ENCODE assay signal across 9 mouse cellular contexts in the genomic region with DNA sequence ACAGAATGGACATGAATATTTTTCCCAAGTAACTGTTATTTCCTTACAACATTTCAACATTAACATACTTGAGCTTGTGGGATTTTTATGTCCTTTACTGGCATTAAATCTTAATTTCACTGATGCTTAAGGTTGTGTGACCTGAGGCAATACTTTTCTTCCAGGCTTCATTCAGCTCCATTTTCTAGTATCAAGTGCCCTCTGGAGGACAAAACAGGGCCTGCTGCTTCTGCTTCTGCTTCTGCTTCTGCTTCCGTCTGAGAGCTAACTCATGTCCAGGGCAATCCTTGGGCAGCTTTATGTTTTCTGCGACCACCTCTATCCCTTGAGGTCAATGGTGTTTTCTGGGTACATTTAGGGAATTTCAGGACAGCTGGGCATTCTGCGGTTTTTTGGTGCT. TPM values are rescaled to one million over a fixed set of nuclear protein-coding genes. Genes with fewer than 3 reads are reported as not detected.
DNase-seq lines count a peak whose midpoint lies in the region; ATAC-seq and TF ChIP-seq lines count a peak whose summit lies in the region.
"Had no signal": no experiment of that assay in that cellular context is flagged by ENCODE, and none has a peak within 500 bp of the region (broad histone marks: within the 10 kb centered on the region; RNA-seq: fewer than 3 reads in every experiment).

No protein-coding gene starts in this region.

- no peak overlapping the region for H3K4me2 ChIP-seq in kidney, embryonic 16.5 days (replicated peaks; ENCODE audit: low read depth, low read length)
- H3K4me2 ChIP-seq: liver, embryonic 15.5 days had no signal

- no peaks in the 10 kb centered on the region for H3K4me1 ChIP-seq in kidney, adult 2 months (ENCODE audit: control insufficient read depth, insufficient read depth, low read length)
- H3K4me1 ChIP-seq in kidney, embryonic 16.5 days (ENCODE audit: insufficient read depth, low read length), result no peaks in the 10 kb centered on the region

- no peak overlapping the region for H3K4me3 ChIP-seq in kidney, adult 2 months (ENCODE audit: insufficient read depth, low read depth, low read length)
- no peak overlapping the region for H3K4me3 ChIP-seq in kidney, embryonic 16.5 days (ENCODE audit: low read length)
- H3K4me3 ChIP-seq: liver, embryonic 15.5 days had no signal

- 70% methylated on average over 3 of the region's 3 CpGs for WGBS in kidney, adult 2 months
- 78% methylated on average over 3 of the region's 3 CpGs for WGBS in kidney, embryonic 16.5 days

- ATAC-seq in kidney, embryonic 16.5 days (ENCODE audit: low FRiP score, low TSS enrichment), result no peak
- peak; percentile 78 for ATAC-seq in megakaryocyte, adult 5-6 weeks (ENCODE audit: poor library complexity, severe bottlenecking)

- DNase-seq in adrenal gland, postnatal 14 days, result peak; percentile 61
- no peak for DNase-seq in adrenal gland, adult 18-20 months (ENCODE audit: low spot score in 2 of 2)
- DNase-seq in kidney, adult 2 months, result peak; percentile 40
- peak; percentile 75 for DNase-seq in 3T3-L1 (ENCODE audit: low read depth, low spot score)
- peak; percentile 79 for DNase-seq in brain, embryonic 14.5 days (ENCODE audit: low read depth)
- DNase-seq in gastrocnemius, postnatal 25 days, result no peak

- no peaks in the 10 kb centered on the region for H3K27me3 ChIP-seq in kidney, adult 2 months (replicated peaks; ENCODE audit: control insufficient read depth, insufficient read depth, low read length)
- H3K27me3 ChIP-seq in kidney, embryonic 16.5 days (ENCODE audit: insufficient read depth, low read length), result no peaks in the 10 kb centered on the region
- H3K27me3 ChIP-seq: liver, embryonic 15.5 days had no signal

- H3K36me3 ChIP-seq in kidney, adult 2 months (ENCODE audit: control insufficient read depth, insufficient read depth, low read length), result no peaks in the 10 kb centered on the region; the same call in none of the 2 replicates
- peaks cover 27% of the 10 kb centered on the region for H3K36me3 ChIP-seq in kidney, embryonic 16.5 days (ENCODE audit: insufficient read depth, low read length)

- no peak overlapping the region for H3K27ac ChIP-seq in kidney, adult 2 months (ENCODE audit: insufficient read depth, low read depth, low read length)
- H3K27ac ChIP-seq in kidney, embryonic 16.5 days (ENCODE audit: low read length), result no peak overlapping the region
- H3K27ac ChIP-seq: liver, embryonic 15.5 days had no signal

- no peak overlapping the region for H3K9ac ChIP-seq in kidney, embryonic 16.5 days (replicated peaks; ENCODE audit: low read length)
- H3K9ac ChIP-seq: liver, embryonic 15.5 days had no signal

- H3K9me3 ChIP-seq in kidney, embryonic 16.5 days (ENCODE audit: low read length), result no peaks in the 10 kb centered on the region; the same call in 1 of the 2 replicates
- H3K9me3 ChIP-seq: liver, embryonic 15.5 days had no signal

- TF ChIP-seq CTCF in kidney, adult 2 months (conservative IDR thresholded peaks at IDR 0.05; ENCODE audit: insufficient read depth, insufficient read length, low read depth, low read length), result peak; percentile 57
- TF ChIP-seq CTCF in brain, embryonic 14.5 days (IDR thresholded peaks at IDR 0.05; ENCODE audit: borderline replicate concordance, extremely low read depth, insufficient read depth, insufficient read length), result peak; percentile 66; the same call in 1 of the 2 replicates

- no peak for TF ChIP-seq POLR2A in kidney, adult 2 months (IDR thresholded peaks at IDR 0.05; ENCODE audit: low read depth, low read length)
- no peak for TF ChIP-seq POLR2A in brain, embryonic 14.5 days (IDR thresholded peaks at IDR 0.05; ENCODE audit: borderline replicate concordance, extremely low read depth, insufficient read depth, insufficient read length, poor library complexity, severe bottlenecking)

RNA-seq across cellular contexts. Expression of gene 1700003F12Rik, which starts 7.2 kb away (rescaled TPM):
- 0.56 TPM in 1 of 2 replicates, not detected in the other for total RNA-seq in adrenal gland, postnatal 14 days (2021)
- under 1 TPM in 1 of 2 experiments, not detected in 1; 0.46 TPM for total RNA-seq in adrenal gland, adult 18-20 months (2021)
- polyA plus RNA-seq in kidney, adult 2 months (2012; rRNA removed), result 0.29 and 0.52 TPM in 2 replicates
- polyA plus RNA-seq in kidney, embryonic 16.5 days (2015; fragmentation: Nextera tagmentation; extraction: Ambion mirVana), result 0.44 and 0.64 TPM in 2 replicates
- 0.40 and 0.66 TPM in 2 replicates for polyA plus RNA-seq in brain, embryonic 14.5 days (2012; rRNA removed)
- not detected in 2 replicates for total RNA-seq in megakaryocyte, adult 5-6 weeks (2015)
- not detected in 2 replicates for total RNA-seq in megakaryocyte, adult 5-6 weeks (2017)
- total RNA-seq in gastrocnemius, postnatal 25 days (2021), result not detected

RNA-seq across cellular contexts. Expression of gene Actl10, which starts 11.9 kb away (rescaled TPM):
- not detected in 2 replicates for total RNA-seq in adrenal gland, postnatal 14 days (2021)
- total RNA-seq in adrenal gland, adult 18-20 months (2021), result under 1 TPM in 1 of 2 experiments, not detected in 1; 0.19 TPM
- polyA plus RNA-seq in kidney, adult 2 months (2012; rRNA removed), result 0.05 TPM in 1 of 2 replicates, not detected in the other
- polyA plus RNA-seq in kidney, embryonic 16.5 days (2015; fragmentation: Nextera tagmentation; extraction: Ambion mirVana), result 0.20 and 0.27 TPM in 2 replicates
- polyA plus RNA-seq in brain, embryonic 14.5 days (2012; rRNA removed), result 0.08 TPM in 1 of 2 replicates, not detected in the other
- 0.11 TPM in 1 of 2 replicates, not detected in the other for total RNA-seq in megakaryocyte, adult 5-6 weeks (2015)
- 0.15 TPM in 1 of 2 replicates, not detected in the other for total RNA-seq in megakaryocyte, adult 5-6 weeks (2017)
- not detected for total RNA-seq in gastrocnemius, postnatal 25 days (2021)

RNA-seq across cellular contexts. Expression of gene Necab3, which starts 19.0 kb away (rescaled TPM):
- 2.3 and 3.9 TPM in 2 replicates for total RNA-seq in adrenal gland, postnatal 14 days (2021)
- total RNA-seq in adrenal gland, adult 18-20 months (2021), result 1 to 10 TPM in 1 of 2 experiments, under 1 TPM in 1; 0.86 to 1.6 TPM
- polyA plus RNA-seq in kidney, adult 2 months (2012; rRNA removed), result 1.5 and 1.8 TPM in 2 replicates
- polyA plus RNA-seq in kidney, embryonic 16.5 days (2015; fragmentation: Nextera tagmentation; extraction: Ambion mirVana), result 2.8 and 3.3 TPM in 2 replicates
- polyA plus RNA-seq in brain, embryonic 14.5 days (2012; rRNA removed), result 11.6 and 22.0 TPM in 2 replicates
- 0.78 and 1.6 TPM in 2 replicates for total RNA-seq in megakaryocyte, adult 5-6 weeks (2015)
- 1.8 and 2.2 TPM in 2 replicates for total RNA-seq in megakaryocyte, adult 5-6 weeks (2017)
- total RNA-seq in gastrocnemius, postnatal 25 days (2021), result 1 to 10 TPM in 1 of 2 experiments, under 1 TPM in 1; 0.69 to 1.4 TPM

RNA-seq across cellular contexts. Expression of gene E2f1, which starts 30.0 kb away (rescaled TPM):
- 12.1 and 12.2 TPM in 2 replicates for total RNA-seq in adrenal gland, postnatal 14 days (2021)
- 1 to 10 TPM; 7.5 to 8.9 TPM for total RNA-seq in adrenal gland, adult 18-20 months (2021)
- polyA plus RNA-seq in kidney, adult 2 months (2012; rRNA removed), result 3.6 and 4.1 TPM in 2 replicates
- 11.6 and 19.6 TPM in 2 replicates for polyA plus RNA-seq in kidney, embryonic 16.5 days (2015; fragmentation: Nextera tagmentation; extraction: Ambion mirVana)
- polyA plus RNA-seq in brain, embryonic 14.5 days (2012; rRNA removed), result 15.0 and 19.5 TPM in 2 replicates
- total RNA-seq in megakaryocyte, adult 5-6 weeks (2015), result 14.3 and 16.2 TPM in 2 replicates
- 7.7 and 9.3 TPM in 2 replicates for total RNA-seq in megakaryocyte, adult 5-6 weeks (2017)
- 1 to 10 TPM in 1 of 2 experiments, under 1 TPM in 1; 0.87 to 1.8 TPM for total RNA-seq in gastrocnemius, postnatal 25 days (2021)

Comparison
In these comparisons a context has a peak if more than half of its experiments do, and no peak if none do; other contexts are left out.
1. DNase-seq: peak in adrenal gland, postnatal 14 days (single experiment), kidney, adult 2 months (single experiment), 3T3-L1 (single experiment) and brain, embryonic 14.5 days (single experiment); none in adrenal gland, adult 18-20 months (0 of 2) and gastrocnemius, postnatal 25 days (single experiment).